Mouse (Mus musculus) stomach, embryonic 16.5 days (tissue): ENCODE data around the gene Nostrin. TPM values are rescaled to one million over a fixed set of nuclear protein-coding genes. Genes with fewer than 3 reads are reported as not detected.

Source experiments
- ATAC-seq: fragments of 200-750 bp; cut with Nextera tagmentation; 2 replicates; pipeline ENCODE4 v1.8.0; 2017; ENCODE audit warnings: moderate number of reproducible peaks, moderate TSS enrichment; ENCODE audit not compliant: insufficient read depth, low FRiP score
- H3K27ac ChIP-seq: fragments of 300-500 bp; sonication (generic); 2 replicates; pipeline ENCODE4 v1.5.1; 2014; ENCODE audit warnings: low read length
- H3K27me3 ChIP-seq: fragments of 300-500 bp; sonication (generic); 2 replicates; pipeline ENCODE4 v1.6.1; 2014; ENCODE audit warnings: low read length, control low read depth, mixed read lengths; ENCODE audit not compliant: control insufficient read depth, insufficient read depth
- H3K36me3 ChIP-seq: fragments of 300-500 bp; sonication (generic); 2 replicates; pipeline ENCODE4 v1.6.1; 2014; ENCODE audit warnings: low read length; ENCODE audit not compliant: control insufficient read depth, insufficient read depth
- H3K4me1 ChIP-seq: fragments of 300-500 bp; sonication (generic); 2 replicates; pipeline ENCODE4 v1.6.1; 2014; ENCODE audit warnings: low read length, control low read depth, mixed read lengths; ENCODE audit not compliant: control insufficient read depth, insufficient read depth
- H3K4me2 ChIP-seq: fragments of 300-500 bp; sonication (generic); 2 replicates; pipeline ENCODE4 v1.6.1; 2014; ENCODE audit warnings: low read depth, low read length, mixed read lengths
- H3K4me3 ChIP-seq: fragments of 300-500 bp; sonication (generic); replicated peaks from 2 replicates; pipeline ENCODE4 v1.5.1; 2014; ENCODE audit warnings: mild to moderate bottlenecking, low read length
- H3K9ac ChIP-seq: fragments of 300-500 bp; sonication (generic); 2 replicates; pipeline ENCODE4 v1.6.1; 2014; ENCODE audit warnings: low read length
- H3K9me3 ChIP-seq: fragments of 300-500 bp; sonication (generic); replicated peaks from 2 replicates; pipeline ENCODE4 v1.6.1; 2016; ENCODE audit warnings: low read length, control low read depth; ENCODE audit not compliant: control insufficient read depth
- WGBS: fragments of 180-500 bp; shearing (Covaris S2); extraction: QIAGEN DNeasy Blood & Tissue Kit; methylation state at CpG from one replicate; pipeline ENCODE4 v1.1.7; 2014; 5-methylcytosine and 5-hydroxymethylcytosine counted together
- polyA plus RNA-seq: library from polyadenylated mRNA; unstranded; fragments of >200 nt; fragmentation: Nextera tagmentation; extraction: Ambion mirVana; gene quantifications from 2 replicates; pipeline ENCODE4 v1.2.1, GENCODE M21; 2015

Nostrin gene
- polyA plus RNA-seq, 1 experiment from 2014 or later = 12.8 TPM

GRCm38 (mm10) chr2:69121681-69122080, 13.9 kb upstream of the Nostrin start:
- no peak overlapping the region for H3K4me3 ChIP-seq
- H3K9ac ChIP-seq = no peak overlapping the region
- no peaks in the 10 kb centered on the region for H3K36me3 ChIP-seq
- ATAC-seq = no peak
- H3K9me3 ChIP-seq = no peaks in the 10 kb centered on the region
- no peaks in the 10 kb centered on the region for H3K4me1 ChIP-seq
- no peak overlapping the region for H3K27ac ChIP-seq
- no peaks in the 10 kb centered on the region for H3K27me3 ChIP-seq
- WGBS = 82% methylated on average over 4 of the region's 4 CpGs
- no peak overlapping the region for H3K4me2 ChIP-seq

DNA sequence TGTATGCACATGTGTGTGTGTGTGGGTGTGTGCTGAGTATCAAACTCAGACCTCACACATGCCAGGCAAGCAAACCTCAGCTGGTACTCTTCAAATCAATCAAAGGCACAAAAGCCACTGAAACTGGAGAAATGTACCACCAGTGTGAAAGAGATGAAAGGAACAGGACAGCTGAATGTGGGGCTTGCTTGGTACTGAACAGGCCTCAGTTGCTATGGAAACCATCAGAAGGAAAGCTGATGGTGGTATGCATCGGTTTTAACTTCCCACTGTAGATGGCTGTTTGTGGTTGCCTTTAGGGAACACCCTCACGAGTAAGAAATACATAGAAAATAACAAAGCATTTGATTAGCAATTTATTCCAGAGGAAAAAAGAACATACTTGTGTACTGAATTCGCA, 10.2 kb upstream of the Nostrin start:
- Histone ChIP-seq H3K9me3 (no peaks in the 10 kb centered on the region), H3K27me3 (no peaks in the 10 kb centered on the region), H3K4me3 (no peak overlapping the region), H3K27ac (no peak overlapping the region), H3K9ac (no peak overlapping the region), H3K4me2 (no peak overlapping the region), H3K36me3 (no peaks in the 10 kb centered on the region), H3K4me1 (peaks cover 11% of the 10 kb centered on the region)
- ATAC-seq = no peak
- WGBS = 76% methylated on average over 3 of the region's 3 CpGs

DNA sequence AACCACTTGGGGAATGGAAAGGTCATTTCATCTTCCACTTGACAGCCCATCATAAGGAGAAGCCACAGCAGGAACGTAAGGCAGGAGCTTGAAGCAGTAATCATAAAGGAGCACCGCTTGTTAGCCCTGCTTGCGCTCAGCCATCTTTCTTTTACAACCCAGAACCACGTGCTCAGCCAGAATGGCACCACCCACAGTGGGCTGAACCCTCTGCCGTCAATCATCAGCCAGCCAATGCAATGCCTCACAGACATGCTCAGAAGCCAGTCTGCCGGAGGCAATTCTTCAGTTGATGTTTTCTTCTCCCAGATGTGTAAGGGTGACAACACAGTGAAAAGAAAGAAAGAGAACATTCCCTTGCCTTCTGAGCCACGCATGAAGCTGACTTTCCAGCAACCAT, 7.3 kb upstream of the Nostrin start:
- Histone ChIP-seq H3K4me1 (peaks cover 11% of the 10 kb centered on the region), H3K9me3 (no peaks in the 10 kb centered on the region), H3K27ac (0 out of 2 replicates have a peak overlapping the region, but pooled peaks have one; percentile 10), H3K9ac (no peak overlapping the region), H3K4me3 (no peak overlapping the region), H3K36me3 (no peaks in the 10 kb centered on the region), H3K27me3 (no peaks in the 10 kb centered on the region), H3K4me2 (no peak overlapping the region)
- no peak for ATAC-seq
- 78% methylated on average over 7 of the region's 7 CpGs for WGBS

DNA sequence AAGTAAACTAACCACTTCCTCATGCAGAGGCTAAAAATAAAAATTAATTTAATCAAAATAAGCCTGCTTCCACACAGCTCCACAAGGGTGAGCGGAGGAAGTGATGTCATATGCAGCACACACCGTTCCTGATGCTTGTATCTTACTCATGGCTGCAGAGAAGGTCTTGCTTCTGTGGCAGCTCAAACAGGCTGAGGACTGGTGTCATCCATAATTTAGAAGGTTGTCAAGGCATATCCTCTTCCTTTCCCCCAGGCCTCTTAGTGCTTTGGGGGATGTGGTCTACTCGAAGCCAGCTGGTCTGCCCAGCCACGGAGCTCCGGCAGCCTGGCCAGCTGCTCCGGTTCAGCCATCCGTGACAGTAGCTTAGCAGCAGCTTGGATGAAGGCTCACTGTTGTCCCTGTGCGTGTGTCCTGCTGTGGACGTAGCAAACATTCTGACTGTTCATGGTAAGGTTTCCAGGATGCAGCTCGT, 6.6 kb upstream of the Nostrin start:
- Histone ChIP-seq H3K4me1 (peaks cover 11% of the 10 kb centered on the region), H3K27ac (peak overlapping the region; percentile 79), H3K27me3 (no peaks in the 10 kb centered on the region), H3K4me2 (peak overlapping the region; percentile 20; the same call in 1 of the 2 replicates), H3K9ac (0 out of 2 replicates have a peak overlapping the region, but pooled peaks have one; percentile 5), H3K9me3 (no peaks in the 10 kb centered on the region), H3K36me3 (no peaks in the 10 kb centered on the region), H3K4me3 (no peak overlapping the region)
- ATAC-seq = peak; percentile 77
- 47% methylated on average over 10 of the region's 10 CpGs for WGBS

- Histone ChIP-seq H3K4me1 (peaks cover 11% of the 10 kb centered on the region), H3K27me3 (no peaks in the 10 kb centered on the region), H3K4me2 (no peak overlapping the region; the same call in 1 of the 2 replicates), H3K36me3 (no peaks in the 10 kb centered on the region), H3K9ac (no peak overlapping the region), H3K27ac (peak overlapping the region; percentile 79), H3K4me3 (no peak overlapping the region), H3K9me3 (no peaks in the 10 kb centered on the region)
- peak; percentile 37; the same call in 1 of the 2 replicates for ATAC-seq
- 48% methylated on average over 7 of the region's 7 CpGs for whole genome bisulfite sequencing
Measured at GRCm38 (mm10) chr2:69129425-69130210, 6.0 kb upstream of the Nostrin start.

- H3K27ac ChIP-seq = no peak overlapping the region
- H3K9me3 ChIP-seq = no peaks in the 10 kb centered on the region
- 47% methylated on average over 3 of the region's 3 CpGs for WGBS
- no peaks in the 10 kb centered on the region for H3K36me3 ChIP-seq
- H3K4me1 ChIP-seq = peaks cover 26% of the 10 kb centered on the region
- ATAC-seq = no peak
- no peak overlapping the region for H3K9ac ChIP-seq
- H3K4me2 ChIP-seq = no peak overlapping the region
- no peaks in the 10 kb centered on the region for H3K27me3 ChIP-seq
- no peak overlapping the region for H3K4me3 ChIP-seq
Measured at GRCm38 (mm10) chr2:69132046-69132445, 3.6 kb upstream of the Nostrin start.

DNA sequence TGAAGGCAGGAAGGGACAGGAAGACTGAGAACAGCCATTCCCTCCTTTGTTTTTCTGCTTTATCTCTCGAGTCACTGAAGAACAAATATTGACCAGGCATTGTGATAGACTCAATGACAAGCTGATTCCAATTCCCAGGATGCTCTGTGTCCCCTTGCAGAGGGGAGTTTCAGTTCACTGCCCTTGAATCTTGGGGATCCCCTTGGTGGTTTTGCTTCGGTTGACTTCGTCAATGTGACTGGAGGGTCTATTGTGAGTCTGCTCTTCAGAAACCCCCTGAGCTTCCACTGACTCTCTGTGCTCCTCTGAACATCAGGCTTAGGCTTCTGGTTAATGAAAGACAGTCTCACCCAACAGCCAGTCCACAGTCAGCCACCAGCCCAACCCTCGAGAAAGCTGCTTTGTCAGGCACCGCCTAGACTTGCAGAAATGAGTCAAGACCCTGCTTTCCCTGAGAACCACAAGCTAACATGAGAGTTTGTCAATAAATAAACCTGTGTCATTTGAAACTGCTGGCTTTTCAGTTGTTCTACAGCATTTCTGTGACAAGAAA, 3.0 kb upstream of the Nostrin start:
- Histone ChIP-seq H3K4me2 (no peak overlapping the region), H3K9ac (no peak overlapping the region), H3K9me3 (no peaks in the 10 kb centered on the region), H3K27me3 (no peaks in the 10 kb centered on the region), H3K36me3 (no peaks in the 10 kb centered on the region), H3K27ac (no peak overlapping the region), H3K4me1 (peaks cover 26% of the 10 kb centered on the region), H3K4me3 (no peak overlapping the region)
- no peak for ATAC-seq
- 52% methylated on average over 5 of the region's 5 CpGs for WGBS

DNA sequence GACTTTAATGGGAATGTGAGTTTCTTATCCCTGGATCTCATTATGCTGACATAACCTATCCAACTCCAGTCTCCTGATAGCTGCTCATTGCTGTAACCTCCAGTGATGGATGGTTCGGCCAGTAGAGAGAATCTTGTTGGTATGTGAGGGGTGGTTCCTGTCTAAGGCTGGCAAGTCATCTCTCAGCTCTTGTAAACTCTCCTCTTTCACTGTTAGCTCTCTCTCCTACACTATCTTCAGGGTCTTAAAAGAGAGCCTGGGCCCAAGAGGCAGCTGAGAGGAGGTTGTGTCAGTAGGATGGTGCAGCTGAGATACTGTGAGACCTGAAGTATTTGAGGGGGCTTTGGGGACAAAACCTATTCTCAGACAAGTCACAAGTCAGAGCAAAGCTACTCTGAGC, 1.4 kb upstream of the Nostrin start:
- H3K4me2 ChIP-seq = no peak overlapping the region
- H3K36me3 ChIP-seq = no peaks in the 10 kb centered on the region
- no peaks in the 10 kb centered on the region for H3K27me3 ChIP-seq
- H3K9me3 ChIP-seq = no peaks in the 10 kb centered on the region
- H3K27ac ChIP-seq = no peak overlapping the region
- H3K4me1 ChIP-seq = peaks cover 21% of the 10 kb centered on the region
- WGBS = 73% methylated on average over 1 of the region's 1 CpGs
- no peak for ATAC-seq
- H3K9ac ChIP-seq = no peak overlapping the region
- H3K4me3 ChIP-seq = no peak overlapping the region

DNA sequence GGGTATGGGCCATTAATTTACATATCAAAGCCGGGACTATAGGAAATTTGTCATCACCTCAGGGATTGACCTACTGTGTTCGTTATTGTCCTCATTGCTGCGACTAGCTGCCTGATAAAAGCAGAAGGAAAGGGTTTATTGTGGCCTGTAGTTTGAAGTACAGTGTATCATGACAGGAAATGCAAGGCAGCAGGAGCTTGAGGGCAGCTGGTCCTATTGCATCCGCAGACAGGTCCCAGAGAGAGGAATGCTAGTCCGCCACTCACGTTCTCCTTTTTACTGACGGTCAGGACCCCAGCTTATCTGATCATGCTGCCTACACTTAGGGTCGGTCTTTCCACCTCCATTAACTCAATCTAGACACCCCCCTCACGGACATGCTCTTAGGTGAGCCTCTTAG, 663 bp upstream of the Nostrin start:
- H3K36me3 ChIP-seq = no peaks in the 10 kb centered on the region
- H3K9me3 ChIP-seq = no peaks in the 10 kb centered on the region
- ATAC-seq = no peak; the same call in 1 of the 2 replicates
- 61% methylated on average over 9 of the region's 9 CpGs for WGBS
- H3K27me3 ChIP-seq = no peaks in the 10 kb centered on the region
- H3K27ac ChIP-seq = peak overlapping the region; percentile 77
- H3K4me3 ChIP-seq = no peak overlapping the region
- no peak overlapping the region for H3K9ac ChIP-seq
- H3K4me1 ChIP-seq = peaks cover 16% of the 10 kb centered on the region
- H3K4me2 ChIP-seq = 0 out of 2 replicates have a peak overlapping the region, but pooled peaks have one; percentile 53
